8 mouse cellular contexts compared by ENCODE assay signal in the genomic region with DNA sequence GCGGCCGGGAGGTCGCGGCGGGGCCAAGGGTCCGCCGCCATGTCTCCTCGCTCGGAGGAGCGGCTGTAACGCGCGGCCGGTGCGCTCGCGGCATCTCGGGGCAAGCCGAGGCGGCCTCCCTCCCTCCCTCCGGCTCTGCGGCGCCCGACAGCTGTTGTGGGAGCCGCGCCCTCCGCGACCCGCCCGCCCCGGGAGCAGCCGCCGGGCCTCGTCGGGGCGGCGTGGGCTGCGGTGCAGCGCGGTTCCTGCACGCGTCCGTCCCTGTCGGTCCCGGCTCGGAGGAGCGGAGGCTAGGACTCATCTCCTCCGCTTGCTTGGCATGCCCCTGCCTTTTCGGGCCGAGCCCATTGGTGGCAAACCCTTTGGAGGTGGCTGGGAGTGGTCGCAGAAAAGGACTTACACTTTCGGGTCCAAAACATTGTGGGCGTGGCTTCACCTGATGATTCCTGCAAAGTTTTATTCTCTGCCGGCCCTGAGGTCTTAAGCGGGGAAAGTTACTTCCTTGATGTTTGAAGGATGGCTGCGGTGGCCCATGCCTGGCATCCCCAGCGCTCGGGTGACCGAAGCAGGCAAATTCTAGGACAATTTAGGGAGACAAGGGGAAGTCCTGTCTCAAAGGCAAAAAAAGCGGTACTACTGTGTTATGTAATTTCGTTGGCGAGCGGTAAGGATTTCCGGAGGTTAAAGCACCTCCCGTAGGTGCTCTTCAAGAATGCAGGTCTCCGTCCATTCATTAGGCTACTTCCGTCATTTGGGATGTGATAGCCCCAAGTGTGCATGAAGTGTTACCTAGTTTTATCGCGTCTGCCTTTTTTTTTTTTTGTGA. TPM values are rescaled to one million over a fixed set of nuclear protein-coding genes. Genes with fewer than 3 reads are reported as not detected.
DNase-seq lines count a peak whose midpoint lies in the region; ATAC-seq and TF ChIP-seq lines count a peak whose summit lies in the region.

No protein-coding gene starts in this region.

- CTCF ChIA-PET in Patski (lab: Charles Lee): no interaction called here

- POLR2A ChIA-PET in Patski (lab: Charles Lee): no interaction called here

- 0 out of 2 replicates have a peak, but pooled peaks cover 3% of the 10 kb centered on the region for H3K9me3 ChIP-seq in hindbrain, embryonic 10.5 days

- peaks cover 17% of the 10 kb centered on the region for H3K4me1 ChIP-seq in hindbrain, embryonic 10.5 days (replicated peaks)
- peaks cover 3% of the 10 kb centered on the region; the same call in 1 of the 2 replicates for H3K4me1 ChIP-seq in spleen, adult 2 months (ENCODE audit: control insufficient read depth, insufficient read depth, insufficient read length)

- under 1% methylated on average over 66 of the region's 69 CpGs for WGBS in hindbrain, embryonic 10.5 days
- under 1% methylated on average over 45 of the region's 69 CpGs for WGBS in spleen, adult 2 months

- H3K27ac ChIP-seq in hindbrain, embryonic 10.5 days: peak overlapping the region; percentile 99
- peak overlapping the region; percentile 95 for H3K27ac ChIP-seq in spleen, adult 2 months (ENCODE audit: insufficient read depth, low read length)

- H3K36me3 ChIP-seq in hindbrain, embryonic 10.5 days: peaks cover 34% of the 10 kb centered on the region
- H3K36me3 ChIP-seq in spleen, adult 2 months (ENCODE audit: control insufficient read depth, insufficient read depth, low read length): no peaks in the 10 kb centered on the region

- in situ Hi-C loops in Patski (cut with MboI; ENCODE audit: low pct_unique_long_range_greater_than_20kb): no loop called here

- DNase-seq in heart, adult 18-20 months: peak; percentile 52 to 72
- DNase-seq in heart, postnatal 4 days: no peak
- no peak for DNase-seq in Patski (ENCODE audit: low read depth, low spot score)
- peak; percentile 58 for DNase-seq in hindbrain, embryonic 10.5 days (ENCODE audit: low spot score)
- peak; percentile 14 to 37 for DNase-seq in layer of hippocampus, postnatal 25 days (ENCODE audit: extremely low spot score in 1 of 2, low spot score in 1 of 2)
- DNase-seq in spleen, adult 2 months (ENCODE audit: low read depth in 1 of 2, low spot score in 2 of 2): peak; percentile 53 to 56

- H3K27me3 ChIP-seq in Patski: no peaks in the 10 kb centered on the region
- H3K27me3 ChIP-seq in hindbrain, embryonic 10.5 days (ENCODE audit: insufficient read depth, poor library complexity, severe bottlenecking): no peaks in the 10 kb centered on the region
- no peaks in the 10 kb centered on the region for H3K27me3 ChIP-seq in spleen, adult 2 months (ENCODE audit: control insufficient read depth, insufficient read depth, low read length)

- no peak; the same call in 1 of the 2 replicates for TF ChIP-seq POLR2A in spleen, adult 2 months (IDR thresholded peaks at IDR 0.05; ENCODE audit: low read depth, low read length)

- H3K4me3 ChIP-seq in hindbrain, embryonic 10.5 days: peak overlapping the region; percentile 97
- H3K4me3 ChIP-seq in spleen, adult 2 months (ENCODE audit: extremely low read depth, insufficient read depth, insufficient read length): peak overlapping the region; percentile 91

- peak; percentile 63 for ATAC-seq in Patski
- ATAC-seq in erythroblast, adult 5-6 weeks (replicated peaks; ENCODE audit: low FRiP score, poor library complexity, severe bottlenecking): peak; percentile 42
- peak; percentile 43 for ATAC-seq in megakaryocyte progenitor cell, adult 5-6 weeks (replicated peaks; ENCODE audit: poor library complexity)

- no peak for TF ChIP-seq CTCF in Patski (IDR thresholded peaks at IDR 0.05)
- TF ChIP-seq CTCF in spleen, adult 2 months (IDR thresholded peaks at IDR 0.05; ENCODE audit: extremely low read depth, insufficient read depth, insufficient read length, insufficient replicate concordance): no peak

RNA-seq across cellular contexts. Expression of a gene that starts 0.7 kb away (rescaled TPM):
- 10 to 100 TPM; 13.2 to 20.1 TPM for total RNA-seq in heart, adult 18-20 months (2021)
- total RNA-seq in heart, postnatal 4 days (2021): 10 to 100 TPM; 23.7 to 26.5 TPM
- 31.2 TPM for polyA plus RNA-seq in Patski (2021)
- 25.7 and 32.3 TPM in 2 replicates for total RNA-seq in erythroblast, adult 5-6 weeks (2015; ENCODE audit: low replicate concordance)
- total RNA-seq in erythroblast, adult 5-6 weeks (2017; ENCODE audit: low replicate concordance): 55.5 and 63.2 TPM in 2 replicates
- polyA plus RNA-seq in hindbrain, embryonic 10.5 days (2016; fragmentation: Nextera tagmentation; extraction: Ambion mirVana): 24.7 and 29.2 TPM in 2 replicates
- 10 to 100 TPM; 29.2 to 29.9 TPM for total RNA-seq in layer of hippocampus, postnatal 25 days (2021)
- 115 and 119 TPM in 2 replicates for total RNA-seq in megakaryocyte progenitor cell, adult 5-6 weeks (2015)
- 132 and 185 TPM in 2 replicates for total RNA-seq in megakaryocyte progenitor cell, adult 5-6 weeks (2017)
- 9.3 and 10.6 TPM in 2 replicates for polyA plus RNA-seq in spleen, adult 2 months (2012; rRNA removed)

RNA-seq across cellular contexts. Expression of a gene that starts 51.0 kb away (rescaled TPM):
- under 1 TPM; 0.40 to 0.57 TPM for total RNA-seq in heart, adult 18-20 months (2021)
- total RNA-seq in heart, postnatal 4 days (2021): 10 to 100 TPM; 22.8 to 25.2 TPM
- polyA plus RNA-seq in Patski (2021): 32.1 TPM
- 6.9 and 18.0 TPM in 2 replicates for total RNA-seq in erythroblast, adult 5-6 weeks (2015; ENCODE audit: low replicate concordance)
- 16.4 and 27.9 TPM in 2 replicates for total RNA-seq in erythroblast, adult 5-6 weeks (2017; ENCODE audit: low replicate concordance)
- polyA plus RNA-seq in hindbrain, embryonic 10.5 days (2016; fragmentation: Nextera tagmentation; extraction: Ambion mirVana): 109 and 132 TPM in 2 replicates
- 1 to 10 TPM; 1.8 to 2.2 TPM for total RNA-seq in layer of hippocampus, postnatal 25 days (2021)
- 38.3 and 49.3 TPM in 2 replicates for total RNA-seq in megakaryocyte progenitor cell, adult 5-6 weeks (2015)
- 51.5 and 51.6 TPM in 2 replicates for total RNA-seq in megakaryocyte progenitor cell, adult 5-6 weeks (2017)
- polyA plus RNA-seq in spleen, adult 2 months (2012; rRNA removed): 4.9 and 5.7 TPM in 2 replicates

Comparison
In these comparisons a context has a peak if more than half of its experiments do, and no peak if none do; other contexts are left out.
1. DNase-seq: peak in heart, adult 18-20 months (2 of 2), hindbrain, embryonic 10.5 days (single experiment), layer of hippocampus, postnatal 25 days (2 of 2) and spleen, adult 2 months (2 of 2); none in heart, postnatal 4 days (single experiment) and Patski (single experiment).
2. Peak in every context shown above with its lines, with median percentiles within 50 percentile points of each other: ATAC-seq.